Mouse (Mus musculus) neural tube, embryonic 10.5 days (tissue): ENCODE results near the gene Vps26c.
A peak's percentile ranks its signal among the peaks of the same experiment; 100 is the strongest.

ENCODE experiments used
- DNase-seq: peaks from one replicate; pipeline ENCODE4 v3.0.0-alpha.2; 2017; ENCODE audit warnings: low spot score; ENCODE audit errors: extremely low spot score

Gene Vps26c

DNA sequence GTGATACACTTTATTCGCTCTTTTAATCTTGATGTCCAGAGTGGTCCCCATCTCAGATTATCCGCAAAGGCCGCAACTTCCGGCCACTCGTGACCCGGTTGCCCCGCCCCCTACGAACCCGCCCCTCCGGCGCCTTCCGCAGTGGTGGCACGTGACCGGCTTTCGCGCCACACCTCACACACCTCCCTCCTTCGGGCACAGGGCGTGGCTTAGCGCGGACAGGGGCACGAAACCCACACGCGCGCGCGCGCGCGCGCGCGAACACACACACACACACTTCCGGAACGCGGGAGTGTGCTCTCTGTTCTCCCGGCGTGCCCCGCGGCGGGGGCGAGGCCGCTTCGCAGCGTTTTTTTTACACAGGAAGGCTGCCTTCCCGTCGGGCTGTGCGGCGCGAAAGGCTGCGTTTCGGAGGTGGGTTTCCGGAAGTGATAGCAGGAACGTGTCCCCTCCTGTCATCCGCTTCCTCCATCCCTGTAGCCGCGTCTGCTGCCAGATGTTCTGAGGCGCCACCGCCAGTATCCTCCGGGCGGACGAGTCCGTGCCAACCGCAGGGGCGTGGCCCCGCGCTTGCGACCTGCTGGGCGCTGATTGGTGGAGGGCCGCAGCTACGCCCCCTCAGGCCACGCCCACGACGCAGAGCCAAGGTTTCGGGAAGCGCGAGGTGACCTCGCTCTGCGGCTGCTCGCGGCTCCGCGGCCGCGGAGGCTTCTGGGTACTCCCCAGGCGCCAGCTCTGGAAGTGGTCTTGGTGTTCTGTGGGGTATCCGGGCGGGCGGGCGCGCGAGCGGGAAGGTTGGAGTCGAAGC is at the start of gene Vps26c:
Gene Vps26c (minus strand): TSS at position 487 of the 808 bp plus-strand sequence.
- peak; percentile 98 for DNase-seq

DNA sequence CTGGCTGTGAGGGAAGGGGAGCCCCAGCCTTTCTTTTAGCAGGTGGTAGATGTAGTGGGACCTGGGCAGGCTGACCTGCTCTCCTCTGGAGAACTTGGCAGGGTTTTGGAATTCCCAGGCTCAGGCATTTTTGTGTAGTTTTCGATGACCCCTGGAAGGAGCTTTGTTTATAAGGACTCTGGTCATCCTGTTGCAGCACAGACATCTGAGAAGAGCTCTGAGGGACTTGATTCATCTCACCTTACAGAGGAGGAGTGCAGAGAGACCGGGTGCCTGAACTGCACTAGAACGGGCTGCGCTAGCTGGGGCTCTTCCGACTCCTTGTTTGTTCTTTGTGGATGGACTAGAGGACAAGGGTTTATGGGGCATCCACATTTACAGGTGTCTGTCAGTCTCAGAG is 49.1 kb upstream of the Vps26c start:
- DNase-seq: no peak

DNA sequence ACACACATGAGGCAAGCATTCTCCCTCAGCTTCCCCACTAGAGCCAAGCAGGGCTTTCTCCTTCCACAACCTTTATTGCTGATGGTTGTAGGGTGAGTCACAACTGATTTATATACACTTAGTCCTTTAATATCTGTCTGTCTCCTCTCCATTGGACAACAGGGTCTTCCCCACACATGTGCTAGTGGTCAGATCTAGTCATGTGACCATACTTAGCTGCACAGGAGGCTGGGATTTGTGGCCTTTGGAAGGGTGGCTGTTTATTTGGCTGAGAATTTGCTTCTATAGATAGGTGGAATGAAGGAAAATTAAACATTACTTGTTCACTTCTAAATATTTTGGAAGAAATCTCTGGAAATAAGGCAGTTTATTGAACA is 48.1 kb upstream of the Vps26c start:
- DNase-seq: no peak

DNA sequence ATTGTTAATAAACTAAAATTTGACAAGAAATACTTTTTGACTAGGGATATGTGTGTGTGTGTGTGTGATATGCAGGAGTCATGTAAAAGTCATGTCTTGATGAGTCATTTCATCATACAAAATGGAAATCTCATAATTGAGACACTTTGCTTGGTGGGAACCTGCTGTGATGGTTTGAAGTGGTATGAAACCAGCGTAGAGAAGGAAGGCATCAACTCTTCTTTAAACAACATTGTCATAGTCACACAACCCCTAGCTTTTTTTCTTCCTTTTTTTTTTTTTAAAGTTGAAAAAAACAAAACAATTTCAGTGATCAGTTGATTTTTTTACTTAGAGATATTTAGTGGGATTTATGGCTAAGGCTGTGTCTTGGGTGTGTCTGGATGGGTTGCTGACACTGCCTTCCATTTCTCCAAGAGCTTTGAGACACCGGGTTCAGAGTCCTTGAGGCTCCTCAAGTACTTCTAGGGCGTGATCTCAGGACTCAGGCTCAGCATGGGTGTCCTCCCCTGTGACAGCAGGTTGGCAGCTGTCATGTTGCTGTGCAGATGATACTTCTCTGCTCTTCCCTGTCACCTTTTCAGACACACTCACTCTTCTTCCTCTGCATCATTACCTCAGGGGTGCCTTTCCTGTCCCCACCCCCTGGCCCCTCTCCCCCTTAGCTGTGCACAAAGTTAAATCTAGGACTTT is 47.5 kb upstream of the Vps26c start:
- no peak for DNase-seq

DNA sequence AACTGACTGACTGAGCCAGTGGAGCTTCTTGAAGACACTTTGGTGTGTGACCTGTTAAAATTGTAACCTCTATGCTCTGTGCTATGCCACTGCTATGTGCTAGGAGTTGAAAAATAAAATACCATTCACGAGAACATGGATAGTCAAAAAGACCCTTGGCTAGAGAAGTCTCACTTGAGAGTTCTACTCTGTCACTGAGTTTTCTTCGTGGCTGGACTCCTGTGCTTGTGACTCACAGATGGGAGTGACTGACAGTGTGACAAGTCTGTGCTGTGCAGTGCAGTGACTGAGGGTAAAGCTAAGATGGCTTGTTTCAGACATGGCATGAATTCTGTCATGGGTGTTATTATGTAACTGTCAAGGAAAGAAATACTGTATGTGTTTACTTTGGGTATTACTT is 45.8 kb upstream of the Vps26c start:
- DNase-seq: no peak

DNA sequence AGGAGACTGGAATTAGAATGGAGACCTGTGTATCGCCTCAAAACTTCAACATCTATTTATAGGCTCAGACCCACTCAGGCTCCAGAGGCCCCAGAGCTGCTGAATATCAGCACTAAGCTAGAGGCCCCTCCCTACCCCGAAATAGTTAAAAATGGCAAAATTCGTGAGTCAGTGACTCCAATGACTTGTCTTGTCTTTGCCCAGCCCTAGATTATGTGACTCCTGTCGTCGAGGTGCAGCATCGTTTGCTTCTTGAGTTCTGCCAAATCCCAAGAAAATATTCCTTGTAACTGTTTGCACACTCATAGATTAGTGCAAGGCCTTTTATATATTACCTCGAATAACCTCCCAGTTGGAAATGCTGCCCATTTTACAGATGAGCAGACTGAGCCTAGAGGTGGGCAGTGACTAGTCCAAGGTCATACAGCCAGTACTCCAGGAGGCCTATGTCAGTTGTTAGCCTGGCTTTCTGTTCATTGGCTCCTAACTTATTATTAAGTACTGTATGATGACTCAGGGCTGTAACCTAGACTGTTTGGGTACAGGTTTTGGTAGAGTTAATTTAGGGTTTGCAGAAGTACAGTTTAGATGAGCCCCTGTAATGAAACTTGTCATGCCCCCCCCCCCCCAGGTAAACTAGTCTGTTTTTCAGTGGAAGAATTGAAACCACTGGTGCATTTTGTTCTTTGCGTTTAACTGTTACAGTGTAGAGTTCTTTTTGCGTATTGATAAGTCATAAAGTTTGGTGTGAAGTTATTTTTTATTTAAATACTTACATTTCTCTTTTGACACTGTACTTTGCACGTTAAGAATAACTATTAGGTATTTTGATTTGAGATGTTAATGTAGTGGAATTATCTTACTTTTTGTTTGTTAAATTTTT is 44.7 kb upstream of the Vps26c start:
- DNase-seq: no peak

DNA sequence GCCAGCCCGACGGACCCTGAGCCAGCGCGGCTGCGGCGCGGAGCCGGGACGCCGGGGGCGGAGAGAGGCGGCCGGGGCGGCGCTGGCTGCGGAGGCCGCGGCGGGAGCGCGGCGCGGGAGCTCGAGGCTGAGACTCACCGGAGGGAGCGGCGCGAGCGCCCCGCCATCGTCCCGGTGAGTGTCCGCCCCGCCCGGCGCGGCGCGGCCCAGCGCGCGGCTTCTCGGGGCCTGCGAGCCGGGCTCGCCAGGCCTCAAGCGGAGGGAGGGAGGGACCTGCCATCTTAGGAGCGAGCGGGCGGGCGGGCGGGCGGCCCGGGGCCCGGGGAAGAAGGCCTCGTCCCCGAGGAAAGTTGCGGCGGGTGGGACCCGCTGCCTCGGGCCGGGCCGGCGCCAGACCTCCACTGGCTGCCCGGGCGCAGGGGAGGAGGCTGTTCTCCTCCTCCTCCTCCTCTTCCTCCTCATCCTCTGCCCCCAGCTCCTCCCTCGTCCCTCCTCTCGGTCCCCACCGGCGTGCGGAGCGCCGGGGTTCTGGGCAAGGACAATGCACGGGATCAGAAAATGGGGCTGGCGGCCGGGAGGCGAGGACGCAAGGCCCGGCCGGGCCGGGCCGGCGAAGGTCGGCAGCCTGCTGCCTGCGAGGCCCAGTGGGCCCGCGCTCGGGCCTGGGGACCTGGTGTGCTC is 43.9 kb upstream of the Vps26c start:
- DNase-seq: peak; percentile 69

DNA sequence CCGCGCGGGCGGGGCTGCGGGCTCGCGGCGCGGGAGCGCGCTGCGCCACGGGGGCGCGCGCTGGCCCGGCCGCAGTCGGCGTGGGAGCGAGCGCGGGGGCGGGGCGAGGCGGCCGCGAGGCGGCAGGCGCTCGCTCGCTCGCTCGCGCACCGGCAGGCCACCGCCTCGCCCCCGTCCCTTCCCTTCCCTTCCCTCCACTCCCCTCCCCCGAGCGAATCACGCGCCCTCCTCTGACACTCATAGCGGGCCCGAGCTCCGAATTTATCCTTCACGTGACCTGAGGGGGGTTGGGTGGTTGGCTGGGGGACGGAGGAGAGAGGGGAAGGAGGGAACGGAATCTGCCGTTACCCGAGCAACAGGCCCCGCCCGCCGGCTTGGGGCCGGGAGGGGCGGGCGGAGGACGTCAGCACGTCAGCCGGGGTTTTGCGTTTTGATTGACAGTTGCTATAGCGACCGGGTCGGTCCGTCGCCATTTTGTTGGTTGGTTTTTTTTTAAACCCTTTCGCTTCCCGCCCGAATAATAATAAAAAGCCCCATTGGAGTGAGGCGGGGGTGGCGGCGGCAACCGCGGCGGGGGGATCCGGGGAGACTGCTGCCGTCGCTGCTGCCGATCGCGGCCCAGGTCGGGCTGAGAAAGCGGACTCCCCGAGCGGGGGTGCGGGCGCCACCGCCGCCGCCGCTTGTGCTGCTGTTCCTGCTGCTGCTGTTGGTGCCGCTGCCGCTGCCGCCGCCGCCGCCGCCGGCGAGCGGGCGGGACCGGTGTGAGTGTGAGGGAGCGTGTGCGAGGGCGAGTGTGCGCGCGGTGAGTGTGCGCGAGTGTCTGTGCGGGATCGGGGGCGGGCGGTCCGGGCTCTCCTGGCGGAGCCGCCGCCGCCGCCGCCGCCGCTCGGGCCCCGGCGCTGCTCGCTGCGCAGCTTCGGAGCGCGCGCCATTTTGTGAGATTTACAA is 42.9 kb upstream of the Vps26c start, which contains the start of gene Dyrk1a:
Gene Dyrk1a (plus strand): TSS at position 782 of the 948 bp plus-strand sequence.
- DNase-seq: peak; percentile 98

DNA sequence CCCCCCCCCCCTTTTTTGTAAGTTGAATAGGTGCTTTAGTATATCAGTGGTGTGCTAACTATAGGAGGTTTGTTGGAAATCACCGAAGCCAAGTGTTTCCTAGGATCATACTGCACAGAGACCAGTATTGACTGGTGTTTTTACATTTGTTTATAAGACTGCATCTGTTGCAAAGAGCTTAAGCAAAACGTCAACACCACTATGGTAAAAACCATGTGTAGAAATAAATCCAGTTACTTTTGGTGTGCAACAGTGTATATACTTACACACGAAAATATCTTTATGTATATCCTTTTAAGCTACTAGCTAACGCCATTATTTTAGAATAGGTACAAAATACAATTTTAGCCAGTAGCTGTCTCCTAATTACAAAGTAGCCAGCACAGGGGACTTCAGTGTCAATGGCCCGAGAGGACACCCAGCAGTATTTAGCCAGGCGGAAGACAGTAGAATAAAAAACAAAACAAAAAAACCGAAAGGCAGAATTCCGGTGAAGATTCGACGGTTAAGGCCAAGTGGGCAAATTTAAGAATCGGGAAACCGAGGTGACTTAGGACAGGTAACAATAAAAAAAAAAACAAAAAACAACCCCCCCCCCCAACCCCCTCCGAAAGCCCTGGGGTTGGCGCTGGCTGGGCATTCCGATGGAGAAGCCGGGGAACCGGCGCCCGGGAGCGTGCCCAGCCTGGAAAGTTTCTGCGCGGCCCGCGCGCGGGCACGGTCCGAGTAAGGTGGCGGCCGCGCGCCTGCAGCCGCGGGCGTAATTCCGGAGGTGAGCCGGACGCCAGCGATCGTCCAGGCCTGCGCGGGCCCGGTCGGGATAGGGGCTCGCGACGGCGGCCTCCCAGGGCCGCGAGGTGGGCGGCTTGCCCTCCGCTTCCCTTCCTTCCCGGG is 42.0 kb upstream of the Vps26c start:
- no peak for DNase-seq

DNA sequence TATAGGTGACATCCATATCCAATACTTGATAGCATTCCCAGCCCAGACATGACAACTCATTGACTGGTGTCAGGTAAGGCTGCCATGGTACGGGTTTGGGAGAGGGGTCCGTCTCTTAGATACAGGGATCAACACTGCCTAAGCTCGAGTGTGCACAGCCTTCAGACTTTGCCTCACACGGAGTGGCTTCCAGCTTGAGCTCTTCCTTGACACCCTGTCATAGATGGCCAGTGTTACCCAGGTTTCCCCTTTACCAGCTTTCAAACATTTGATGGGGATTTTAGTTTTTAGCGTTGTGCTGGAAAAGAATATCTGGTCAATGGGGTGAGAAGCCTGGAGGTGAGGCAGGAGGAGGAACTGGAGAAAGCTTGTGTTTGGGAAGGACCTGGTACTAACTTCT is 41.1 kb upstream of the Vps26c start:
- no peak for DNase-seq

DNA sequence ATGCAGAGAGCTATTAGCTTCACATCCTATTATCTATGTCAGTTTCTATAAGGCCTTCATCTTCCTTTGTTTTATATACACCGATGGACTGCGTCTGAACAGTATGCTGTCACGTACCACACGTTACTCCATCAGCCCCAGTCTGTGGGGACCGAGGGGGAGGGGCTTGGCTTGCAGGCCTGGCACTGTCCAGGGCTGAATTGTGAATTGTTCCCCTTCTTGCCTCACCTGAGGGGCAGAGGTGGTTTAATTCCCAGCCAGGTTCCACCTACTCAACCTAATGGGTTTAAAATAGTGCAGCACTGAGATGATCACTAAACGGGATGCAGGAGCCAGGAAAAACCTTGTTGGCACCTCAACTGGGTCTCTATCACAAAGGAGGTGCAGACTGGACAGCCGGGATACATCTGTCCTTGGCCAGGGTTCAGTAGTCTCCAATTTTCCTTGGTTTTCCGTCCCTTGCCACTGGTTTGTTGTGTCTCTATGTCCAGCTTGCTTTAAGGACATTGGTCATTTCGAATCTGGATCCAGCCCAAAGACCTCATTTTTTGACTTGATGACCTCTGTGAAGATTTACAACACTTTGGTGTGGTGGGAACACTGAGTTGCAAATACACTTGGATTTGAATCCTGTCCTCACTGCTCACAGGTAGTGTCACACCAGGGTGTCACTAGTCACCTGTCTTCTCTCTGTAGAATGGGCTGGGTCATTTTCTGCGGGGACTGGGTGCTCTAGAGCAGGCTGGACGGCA is 40.4 kb upstream of the Vps26c start:
- DNase-seq: no peak

DNA sequence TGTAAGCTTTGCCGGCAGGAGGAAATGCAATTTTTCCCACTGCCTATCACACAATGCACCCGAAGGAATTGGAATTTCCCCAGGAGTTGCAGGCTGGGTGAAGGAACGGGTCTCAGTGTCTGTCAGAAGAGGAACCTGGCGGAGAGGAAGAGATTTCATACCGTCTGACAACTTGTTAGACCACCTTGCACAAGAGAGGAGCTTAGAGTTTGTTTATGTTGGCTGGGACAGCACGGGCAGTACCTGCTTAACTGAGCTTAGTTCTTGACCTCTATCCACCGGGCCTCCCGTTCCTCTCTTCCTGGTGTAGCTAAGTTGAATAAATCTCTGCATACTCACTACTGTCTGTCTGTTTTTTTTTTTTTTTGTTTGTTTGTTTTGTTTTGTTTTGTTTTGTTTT is 39.5 kb upstream of the Vps26c start:
- DNase-seq: no peak

DNA sequence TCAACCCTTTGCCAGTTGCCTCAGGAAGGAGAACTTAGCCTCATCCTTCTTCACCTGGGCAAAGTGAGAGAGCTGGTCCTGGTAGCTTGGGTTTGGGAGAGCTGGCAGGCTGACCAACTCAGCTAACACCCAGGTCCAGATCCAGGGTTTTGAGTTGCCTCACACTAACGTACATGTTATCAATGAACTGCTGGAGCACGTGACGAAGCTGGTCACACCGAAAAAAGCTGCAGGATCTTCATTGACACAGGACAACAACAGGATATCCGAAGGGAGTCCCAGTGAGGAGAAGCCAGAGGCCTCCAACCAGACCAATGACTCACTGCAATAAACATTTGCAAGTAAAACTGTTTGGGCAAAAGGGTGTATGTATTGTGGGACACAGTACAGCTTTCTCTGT is 34.0 kb upstream of the Vps26c start:
- no peak for DNase-seq

DNA sequence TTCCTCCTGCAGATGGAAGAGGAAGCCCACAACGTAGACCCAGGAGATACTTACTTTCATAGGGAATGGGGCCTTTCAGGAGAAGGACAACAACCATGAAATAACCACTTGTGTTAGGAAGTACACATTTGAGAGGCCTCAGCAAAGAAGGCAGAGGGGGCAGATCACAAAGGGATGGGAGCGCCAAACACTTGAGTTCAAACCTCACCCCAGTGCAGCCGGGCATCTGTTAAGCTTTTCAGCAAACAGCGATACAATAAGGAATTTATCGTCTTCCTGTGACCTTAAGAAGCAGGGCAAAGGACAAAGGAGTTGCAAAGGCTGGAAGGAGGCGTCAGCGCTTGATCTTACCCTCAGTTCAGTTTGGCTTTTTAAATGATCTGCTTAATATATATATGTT is 33.2 kb upstream of the Vps26c start:
- no peak for DNase-seq

DNA sequence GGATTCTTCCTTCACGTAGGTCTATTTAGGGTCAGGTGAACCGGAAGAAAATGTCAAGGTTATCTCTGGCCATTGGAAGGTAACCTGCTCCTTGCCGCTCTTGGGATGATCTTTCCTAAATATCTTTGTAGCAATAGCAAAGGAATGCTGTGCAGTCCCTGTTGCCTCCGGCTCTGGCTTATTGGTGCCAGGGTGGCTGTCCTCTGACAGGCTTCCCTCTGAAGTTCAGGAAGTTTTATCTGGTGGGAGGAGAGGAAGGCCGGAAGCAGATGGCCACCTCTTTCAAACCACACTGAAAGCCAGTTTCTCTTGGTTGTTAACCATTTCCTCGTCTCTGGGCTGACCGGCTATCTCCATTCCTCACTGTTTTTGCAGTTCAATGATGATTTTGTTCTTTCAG is 32.7 kb upstream of the Vps26c start:
- DNase-seq: no peak

DNA sequence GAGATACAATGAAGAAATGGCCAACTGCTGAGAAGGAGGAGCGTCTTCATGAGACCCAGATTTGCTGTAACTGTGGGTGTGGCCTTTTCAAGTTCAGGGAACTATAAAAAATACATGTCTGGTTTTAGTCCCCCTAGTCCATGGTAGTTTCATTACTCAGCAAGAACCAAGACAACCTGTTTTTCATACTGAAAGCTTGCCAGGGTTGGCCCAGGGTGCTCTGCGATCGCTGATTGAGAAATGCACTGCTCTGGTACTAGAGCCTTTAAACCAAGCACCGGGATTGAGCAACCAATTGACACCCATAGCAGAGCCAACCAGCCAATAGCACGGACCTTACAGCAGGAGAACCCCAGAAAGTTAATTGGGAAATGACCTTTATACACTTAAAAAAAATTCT is 29.6 kb upstream of the Vps26c start:
- DNase-seq: no peak

DNA sequence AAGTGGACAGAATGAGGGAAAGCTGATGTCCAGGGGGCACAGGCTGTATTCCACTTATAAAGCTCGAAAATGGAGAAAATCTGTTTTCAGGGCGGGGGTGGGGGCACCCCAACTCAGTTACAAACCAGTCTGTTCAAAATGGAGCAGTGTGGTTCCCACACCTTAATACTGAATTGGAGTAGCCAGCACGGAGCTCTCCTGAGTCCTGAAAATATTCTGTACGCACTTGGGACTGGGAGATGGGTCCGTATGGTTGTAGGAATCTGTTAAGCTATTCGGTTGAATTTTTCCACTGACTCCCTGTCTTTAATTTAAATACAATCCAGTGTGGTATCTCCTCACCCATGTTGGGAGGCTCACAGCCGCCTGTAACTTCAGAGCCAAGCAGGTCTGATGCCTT is 28.7 kb upstream of the Vps26c start:
- no peak for DNase-seq

DNA sequence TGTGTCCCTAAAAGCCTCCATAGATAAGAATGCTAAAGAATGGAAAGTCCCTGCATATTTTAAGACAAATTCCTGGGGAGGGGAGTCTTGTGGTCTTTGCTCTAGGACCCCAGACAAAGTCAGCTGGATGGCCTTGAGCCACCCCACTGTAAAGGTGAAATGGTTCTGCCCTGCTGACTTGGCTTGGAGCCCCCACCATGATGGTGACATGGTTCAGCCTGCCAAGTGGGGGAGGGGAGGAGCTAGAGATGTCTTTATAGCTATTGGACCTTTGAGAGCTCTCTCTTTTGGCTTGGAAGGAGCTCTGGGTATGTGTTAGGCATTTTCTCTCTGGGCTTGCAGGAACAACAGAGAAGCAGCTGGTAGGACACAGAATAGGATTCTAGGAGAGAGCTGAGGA is 25.3 kb upstream of the Vps26c start:
- no peak for DNase-seq

DNA sequence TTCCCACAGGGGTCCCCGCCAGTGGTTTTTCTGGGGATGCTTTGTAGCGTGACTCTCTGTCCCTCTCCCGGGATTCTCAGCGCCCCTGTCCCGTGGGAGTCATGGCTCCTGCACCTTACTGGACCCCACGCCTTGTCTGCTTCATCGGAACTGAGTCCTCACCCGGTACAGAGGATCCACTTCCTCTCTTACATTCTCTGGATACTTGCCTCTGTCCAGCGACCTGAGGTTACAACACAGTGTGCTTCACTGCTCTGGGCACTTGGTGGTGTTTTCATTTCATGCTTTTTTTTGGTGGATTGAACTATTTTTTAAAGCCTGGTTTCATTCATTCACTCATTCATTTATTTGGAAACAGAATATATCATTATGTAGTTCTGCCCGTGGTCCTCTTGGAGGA is 23.2 kb upstream of the Vps26c start:
- no peak for DNase-seq
